Mouse (Mus musculus) lung, postnatal 10 days (tissue): Measurements from ENCODE around the gene Syna.

Experiments used
- DNase-seq: peaks from one replicate; pipeline ENCODE4 v3.0.0; 2021

Syna gene

GRCm38 (mm10) chr5:134560071-134560449 is at the start of gene Syna:
Syna (minus strand) TSS chr5:134560171.
- DNase-seq, result no peak

DNA sequence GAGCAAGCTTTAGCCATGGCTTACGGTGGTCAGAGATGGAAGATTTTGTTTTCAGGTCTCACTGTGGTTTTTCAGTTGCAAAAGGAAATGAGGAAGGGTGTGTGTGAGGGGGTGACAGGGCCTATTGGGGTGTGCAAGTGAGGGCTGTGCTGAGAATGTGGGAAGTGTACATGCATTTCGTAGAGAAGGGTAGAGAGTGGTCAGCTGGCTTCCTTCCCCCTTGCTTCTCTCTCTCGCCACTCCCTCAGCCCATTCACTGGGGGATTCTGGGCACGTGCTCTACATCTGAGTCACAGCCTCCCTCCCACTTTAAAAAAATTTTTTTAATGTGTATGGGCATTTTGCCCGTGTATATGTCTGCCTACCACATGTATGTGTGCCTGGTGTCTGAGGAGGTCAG is 47.1 kb upstream of the Syna start:
- DNase-seq, result peak; percentile 43

- no peak for DNase-seq
These were observed 46.3 kb upstream of the Syna start for GRCm38 (mm10) chr5:134606314-134606713.

- DNase-seq, result peak; percentile 62
These were observed 44.4 kb upstream of the Syna start for GRCm38 (mm10) chr5:134604376-134604775.

DNA sequence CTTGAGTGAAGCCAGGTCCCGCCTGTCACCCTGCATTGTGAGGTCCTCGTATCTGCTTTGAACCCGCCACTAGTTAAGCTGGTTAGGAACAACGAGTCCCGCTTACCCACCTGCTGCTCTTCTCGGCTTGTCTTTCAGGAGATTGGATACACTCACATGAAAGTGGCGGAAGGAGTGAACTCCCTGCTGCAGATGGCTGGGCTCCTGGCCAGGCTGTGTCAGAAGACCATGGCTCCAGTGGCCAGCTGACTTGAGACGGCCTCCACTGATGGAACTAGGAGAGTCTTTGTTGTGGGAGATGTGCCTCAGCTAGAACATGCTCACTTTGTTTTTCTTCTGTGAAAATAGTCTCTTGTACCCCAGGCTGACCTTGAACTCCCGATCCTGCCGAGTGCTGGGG is 37.7 kb upstream of the Syna start:
- DNase-seq, result no peak

- DNase-seq, result no peak
These were observed 33.1 kb upstream of the Syna start for GRCm38 (mm10) chr5:134593093-134593492.

- no peak for DNase-seq
These were observed 32.1 kb upstream of the Syna start for GRCm38 (mm10) chr5:134592026-134592581.

- DNase-seq, result no peak
These were observed 29.9 kb upstream of the Syna start for GRCm38 (mm10) chr5:134589900-134590299.

GRCm38 (mm10) chr5:134584798-134585197 is 24.8 kb upstream of the Syna start:
- DNase-seq, result no peak

- no peak for DNase-seq
These were observed 23.9 kb upstream of the Syna start for GRCm38 (mm10) chr5:134583884-134584213.

DNA sequence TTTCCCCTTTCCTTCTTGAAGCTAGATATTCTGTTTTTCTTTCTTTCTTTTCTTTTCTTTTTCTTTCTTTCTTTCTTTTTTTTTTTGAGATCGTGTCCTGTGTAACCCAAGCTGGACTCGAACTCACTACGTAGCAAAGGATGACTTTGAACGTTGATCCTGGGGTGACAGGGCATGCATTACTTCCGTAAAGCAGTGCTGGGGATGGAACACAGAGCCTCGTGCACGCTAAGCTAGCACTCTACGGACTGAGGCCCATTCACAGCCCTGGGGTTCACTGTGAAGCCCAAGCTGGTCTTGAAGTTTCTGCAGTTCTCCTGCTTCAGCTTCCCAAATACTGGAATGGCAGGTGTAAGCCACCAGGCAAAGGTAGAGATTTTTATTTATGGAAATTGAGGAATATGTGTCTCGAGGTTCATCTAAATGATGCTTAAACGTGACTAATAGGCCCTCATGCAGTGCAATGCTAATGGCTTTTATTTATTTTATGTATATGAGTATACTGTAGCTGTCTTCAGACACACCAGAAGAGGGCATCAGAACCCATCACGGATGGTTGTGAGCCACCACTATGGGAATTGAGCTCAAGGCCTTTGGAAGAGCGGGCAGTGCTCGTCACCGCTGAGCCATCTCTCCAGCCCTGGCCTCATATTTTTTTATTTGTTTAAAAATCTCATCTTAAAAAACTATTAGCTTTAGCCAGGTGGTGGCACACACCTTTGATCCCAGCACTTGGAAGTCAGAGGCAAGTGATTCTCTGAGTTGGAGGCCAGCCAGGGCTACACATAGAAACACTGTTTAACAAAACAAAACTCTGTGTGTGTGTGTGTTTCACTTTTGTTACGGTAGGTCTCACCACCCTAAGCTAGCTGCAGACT is 23.3 kb upstream of the Syna start:
- no peak for DNase-seq

GRCm38 (mm10) chr5:134582221-134582907 is 22.4 kb upstream of the Syna start:
- peak; percentile 98 for DNase-seq

- no peak for DNase-seq
These were observed 21.2 kb upstream of the Syna start, which contains the start of gene Rfc2 for GRCm38 (mm10) chr5:134581146-134581545. Rfc2 (plus strand) TSS chr5:134581366.

DNA sequence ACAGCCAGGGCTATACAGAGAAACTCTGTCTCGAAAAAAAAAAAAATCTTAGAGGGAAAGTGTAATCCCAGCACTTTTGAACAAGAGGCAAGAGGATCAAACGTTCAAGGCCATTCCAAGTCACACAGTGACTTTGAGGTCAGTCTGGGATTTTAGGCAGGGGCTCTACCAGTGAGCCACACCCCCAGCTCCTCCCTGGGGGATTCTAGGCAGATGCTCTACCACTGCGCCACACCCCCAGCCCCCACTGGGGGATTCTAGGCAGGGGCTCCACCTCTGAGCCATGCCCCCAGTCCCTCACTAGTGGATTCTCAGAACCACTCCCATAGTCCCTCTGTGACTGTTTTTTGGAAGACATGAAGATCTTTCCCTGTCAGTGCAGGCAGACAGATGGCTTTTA is 19.2 kb upstream of the Syna start:
- DNase-seq, result no peak

GRCm38 (mm10) chr5:134577534-134577933 is 17.6 kb upstream of the Syna start:
- DNase-seq, result no peak

- DNase-seq, result peak; percentile 32
These were observed 16.7 kb upstream of the Syna start for GRCm38 (mm10) chr5:134576517-134577220.

DNA sequence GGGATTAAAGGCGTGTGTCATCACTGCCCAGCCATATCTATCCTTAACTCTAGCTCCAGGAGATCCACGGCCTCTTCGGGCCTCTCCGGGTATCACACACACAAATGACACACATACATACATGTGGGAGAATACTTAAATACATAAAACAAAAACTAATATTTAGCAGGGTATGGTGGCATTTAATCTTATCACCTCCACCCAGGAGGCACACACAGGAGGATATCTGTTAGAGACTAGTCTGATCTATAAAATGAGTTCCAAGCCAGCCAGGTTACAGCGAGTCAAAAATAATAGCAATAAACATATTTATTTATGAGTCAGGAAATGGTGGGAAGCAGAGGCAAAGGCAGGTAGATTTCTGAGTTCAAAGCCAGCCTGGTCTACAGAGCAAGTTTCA is 15.9 kb upstream of the Syna start:
- DNase-seq, result no peak

- peak; percentile 59 for DNase-seq
These were observed 12.7 kb upstream of the Syna start for GRCm38 (mm10) chr5:134572508-134573214.

DNA sequence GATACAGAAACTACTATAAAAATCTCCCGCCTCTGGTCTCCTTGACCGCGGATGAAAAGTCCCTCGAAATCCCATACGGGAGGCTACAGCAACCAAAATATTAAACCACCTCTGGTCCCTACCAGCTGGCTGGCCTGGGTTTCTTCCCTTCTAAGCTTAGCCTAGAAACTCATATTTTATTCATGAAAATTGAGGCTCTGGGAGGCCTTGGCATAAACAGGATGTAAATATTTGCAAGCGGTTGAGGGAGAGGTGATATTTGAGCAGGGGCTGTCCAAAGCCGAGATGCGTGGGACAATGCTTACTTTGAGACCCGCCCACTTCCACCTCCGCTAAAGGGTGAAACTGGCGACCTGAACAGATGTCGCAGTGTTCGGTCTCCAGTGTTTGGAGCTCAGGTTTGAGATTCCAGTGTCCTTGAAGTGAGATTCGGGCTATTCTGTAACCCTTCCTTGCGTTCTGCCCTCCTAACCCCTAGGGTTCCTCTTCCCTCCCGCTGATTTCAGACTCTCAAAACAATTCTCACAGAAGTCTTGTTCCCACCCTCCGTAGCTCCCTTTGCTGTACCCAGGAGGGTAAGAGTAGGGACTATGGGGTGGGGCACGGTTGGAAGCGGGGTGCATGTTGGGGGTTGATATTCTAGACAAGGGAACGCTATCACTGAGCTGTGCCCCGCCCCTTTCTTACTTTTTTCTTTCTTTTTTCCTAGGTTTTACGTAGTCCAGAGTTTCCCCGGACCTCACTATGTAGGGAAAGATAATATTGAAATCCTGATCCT is 11.9 kb upstream of the Syna start:
- peak; percentile 81 for DNase-seq

DNA sequence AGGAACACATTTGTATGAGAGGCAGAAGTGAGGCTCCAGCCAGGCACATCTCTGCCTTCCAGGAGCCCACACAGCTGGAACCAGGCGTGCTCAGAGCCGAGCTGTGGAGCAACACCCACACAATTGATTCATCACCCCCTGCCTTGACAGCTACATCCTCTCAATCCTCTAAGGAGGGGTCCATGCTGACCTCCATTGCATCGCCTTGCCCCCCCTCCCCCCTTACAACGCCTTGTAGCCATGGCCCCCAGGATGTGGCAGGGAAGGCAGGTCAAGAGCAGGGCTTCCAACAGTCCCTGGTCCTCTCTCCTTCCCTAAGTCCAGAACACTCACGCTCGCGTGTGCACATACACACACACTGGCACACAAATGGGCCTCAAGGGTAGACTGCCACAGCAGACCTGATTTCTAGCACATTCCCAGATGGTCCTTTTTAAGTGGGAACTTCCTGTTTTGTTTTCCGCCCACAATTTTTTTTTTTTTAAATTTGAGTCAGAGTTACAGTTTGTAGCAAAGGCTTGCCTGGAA is 9.1 kb upstream of the Syna start:
- DNase-seq, result peak; percentile 51

DNA sequence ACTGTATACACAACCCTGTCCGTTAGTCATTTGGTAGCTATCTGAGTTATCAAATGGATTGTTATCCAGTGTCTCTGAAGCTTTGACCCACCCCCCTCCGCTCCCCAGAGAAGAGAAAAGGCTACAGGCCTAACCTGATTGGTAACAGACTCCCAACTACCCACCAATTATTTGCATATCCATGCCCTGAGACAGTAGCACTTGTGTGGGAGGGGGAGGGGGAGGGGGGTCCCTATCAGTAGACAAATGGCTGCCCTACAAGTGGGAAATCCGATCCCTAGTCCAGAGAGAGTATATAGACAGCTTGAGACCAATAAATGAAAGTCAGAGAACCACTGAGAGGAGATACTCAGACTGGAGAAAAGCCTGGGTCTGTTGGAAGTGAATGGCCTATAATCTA is 8.1 kb upstream of the Syna start:
- no peak for DNase-seq

- DNase-seq, result no peak
These were observed 7.5 kb upstream of the Syna start for GRCm38 (mm10) chr5:134567445-134567844.
